Mouse (Mus musculus): ENCODE data around the gene Slf1. TPM values are rescaled to one million over a fixed set of nuclear protein-coding genes. Genes with fewer than 3 reads are reported as not detected.

The Slf1 gene
- polyA plus RNA-seq, 1 experiment from 2014 or later: 52.7 TPM

Other genes with a start within 250 kb of the Slf1 start
- 13.4 and 13.7 TPM in 2 replicates for gene 2210408I21Rik, start 67 bp upstream of the Slf1 start, polyA plus RNA-seq (2014; fragmentation: Nextera tagmentation; extraction: Ambion mirVana)

Data from embryonic facial prominence, embryonic 11.5 days (tissue).